Mouse (Mus musculus): ENCODE measurements around the gene Ccnk. TPM values are rescaled to one million over a fixed set of nuclear protein-coding genes. Genes with fewer than 3 reads are reported as not detected.

Ccnk gene
- polyA plus RNA-seq, 1 experiment from 2014 or later: 4.3 TPM

- H3K4me3 ChIP-seq (ENCODE audit: low read depth, low read length): no peak overlapping the region
- no peak overlapping the region for H3K9ac ChIP-seq (ENCODE audit: low read depth, low read length)
- H3K9me3 ChIP-seq (ENCODE audit: control insufficient read depth, low read length): no peaks in the 10 kb centered on the region
- H3K36me3 ChIP-seq (ENCODE audit: control insufficient read depth, insufficient read depth, low read length): no peaks in the 10 kb centered on the region
- no peak overlapping the region for H3K27ac ChIP-seq (ENCODE audit: low read depth, low read length)
- no peak overlapping the region for H3K4me2 ChIP-seq
- DNase-seq (ENCODE audit: low spot score) (no peak), ATAC-seq (replicated peaks; ENCODE audit: low FRiP score) (no peak)
- WGBS: 74% methylated on average over 14 of the region's 14 CpGs
- peaks cover 27% of the 10 kb centered on the region for H3K4me1 ChIP-seq (replicated peaks; ENCODE audit: control insufficient read depth, insufficient read depth, low read length)
- H3K27me3 ChIP-seq (replicated peaks; ENCODE audit: control insufficient read depth, insufficient read depth, low read length): no peaks in the 10 kb centered on the region
Measured at GRCm38 (mm10) chr12:108234832-108235602, 55.6 kb downstream of the Ccnk start.

GRCm38 (mm10) chr12:108235976-108236555, 56.7 kb downstream of the Ccnk start:
- no peak overlapping the region for H3K27ac ChIP-seq (ENCODE audit: low read depth, low read length)
- ATAC-seq (replicated peaks; ENCODE audit: low FRiP score): no peak
- no peaks in the 10 kb centered on the region for H3K36me3 ChIP-seq (ENCODE audit: control insufficient read depth, insufficient read depth, low read length)
- H3K4me2 ChIP-seq: no peak overlapping the region
- no peaks in the 10 kb centered on the region for H3K9me3 ChIP-seq (ENCODE audit: control insufficient read depth, low read length)
- peaks cover 29% of the 10 kb centered on the region for H3K4me1 ChIP-seq (replicated peaks; ENCODE audit: control insufficient read depth, insufficient read depth, low read length)
- DNase-seq (ENCODE audit: low spot score): no peak
- 78% methylated on average over 18 of the region's 18 CpGs for WGBS
- H3K9ac ChIP-seq (ENCODE audit: low read depth, low read length): no peak overlapping the region
- H3K4me3 ChIP-seq (ENCODE audit: low read depth, low read length): no peak overlapping the region
- H3K27me3 ChIP-seq (replicated peaks; ENCODE audit: control insufficient read depth, insufficient read depth, low read length): no peaks in the 10 kb centered on the region

DNA sequence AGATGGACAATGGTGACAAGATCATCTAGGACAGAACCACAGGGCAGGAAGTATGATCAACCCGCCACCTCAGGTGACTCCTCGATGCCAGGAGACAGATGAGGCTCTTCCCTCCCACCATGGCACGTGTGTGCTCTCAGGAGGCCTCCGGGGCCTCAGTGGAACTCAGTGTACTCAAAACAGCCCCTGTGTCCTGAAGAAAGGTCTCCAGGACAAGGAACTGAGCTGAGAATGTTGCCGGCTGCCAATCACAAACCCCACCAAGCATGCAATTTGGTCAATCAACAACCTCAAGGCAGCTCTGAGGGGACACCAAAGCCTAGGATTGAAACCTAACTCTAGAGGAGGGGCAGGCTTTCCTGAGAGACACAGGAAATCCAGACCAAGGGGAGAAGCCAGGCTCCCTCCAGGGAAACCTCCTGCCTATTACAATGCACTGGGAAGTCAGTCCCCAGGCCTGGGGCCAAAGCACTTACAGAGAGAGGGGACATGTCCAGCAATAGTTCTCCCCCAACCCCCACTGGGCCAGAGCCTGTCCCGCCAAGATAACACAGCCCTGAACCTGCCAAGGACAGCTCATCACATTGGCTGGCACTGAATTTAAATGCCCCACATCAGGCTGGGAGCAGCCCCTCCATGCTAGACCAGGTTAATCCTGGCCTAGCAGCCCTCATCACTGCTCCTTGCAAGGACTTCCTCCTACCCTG, 58.1 kb downstream of the Ccnk start:
- Histone ChIP-seq H3K4me2 (no peak overlapping the region), H3K27ac (ENCODE audit: low read depth, low read length) (no peak overlapping the region), H3K4me1 (replicated peaks; ENCODE audit: control insufficient read depth, insufficient read depth, low read length) (peaks cover 42% of the 10 kb centered on the region)

DNA sequence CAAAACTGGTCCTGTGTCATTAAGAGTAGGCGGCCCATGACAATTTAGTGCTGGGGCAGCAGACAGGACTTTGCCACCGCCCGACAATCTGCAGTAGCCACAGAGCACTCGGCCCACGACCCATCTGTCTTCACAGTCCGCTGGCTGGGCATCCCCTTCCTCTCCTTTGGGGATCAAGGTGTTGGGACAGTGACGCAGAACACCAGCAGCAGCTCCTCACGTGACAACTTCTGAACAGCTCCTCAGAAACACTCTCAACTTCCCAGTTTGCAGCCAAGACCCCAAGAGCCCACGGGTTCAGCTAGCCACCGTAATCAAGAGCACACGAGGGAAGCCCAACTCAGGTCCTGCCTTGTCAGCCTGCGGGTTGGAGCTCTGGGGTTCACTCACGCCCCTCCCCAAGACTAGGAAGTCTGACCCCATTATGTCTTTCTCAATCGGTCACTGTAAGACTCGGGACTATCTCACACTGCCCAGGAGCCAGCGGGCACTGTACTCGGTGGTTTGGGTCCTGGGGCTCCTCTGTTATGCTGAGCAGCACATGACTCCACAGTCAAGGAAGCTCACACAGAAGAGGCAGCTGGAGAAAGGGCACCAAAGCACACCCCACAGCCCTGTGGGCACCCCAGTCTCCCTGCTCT, 59.1 kb downstream of the Ccnk start:
- no peaks in the 10 kb centered on the region for H3K27me3 ChIP-seq (replicated peaks; ENCODE audit: control insufficient read depth, insufficient read depth, low read length)
- H3K27ac ChIP-seq (ENCODE audit: low read depth, low read length): no peak overlapping the region
- H3K36me3 ChIP-seq (ENCODE audit: control insufficient read depth, insufficient read depth, low read length): no peaks in the 10 kb centered on the region
- DNase-seq (ENCODE audit: low spot score) (no peak), ATAC-seq (replicated peaks; ENCODE audit: low FRiP score) (no peak)
- peaks cover 43% of the 10 kb centered on the region for H3K4me1 ChIP-seq (replicated peaks; ENCODE audit: control insufficient read depth, insufficient read depth, low read length)
- H3K9me3 ChIP-seq (ENCODE audit: control insufficient read depth, low read length): no peaks in the 10 kb centered on the region
- 76% methylated on average over 17 of the region's 17 CpGs for WGBS
- H3K9ac ChIP-seq (ENCODE audit: low read depth, low read length): no peak overlapping the region
- H3K4me2 ChIP-seq: no peak overlapping the region
- no peak overlapping the region for H3K4me3 ChIP-seq (ENCODE audit: low read depth, low read length)

More for the DNA sequence above, 58.1 kb downstream of the Ccnk start:
- Histone ChIP-seq H3K27me3 (replicated peaks; ENCODE audit: control insufficient read depth, insufficient read depth, low read length) (no peaks in the 10 kb centered on the region), H3K9ac (ENCODE audit: low read depth, low read length) (no peak overlapping the region), H3K36me3 (ENCODE audit: control insufficient read depth, insufficient read depth, low read length) (no peaks in the 10 kb centered on the region), H3K4me3 (ENCODE audit: low read depth, low read length) (no peak overlapping the region), H3K9me3 (ENCODE audit: control insufficient read depth, low read length) (no peaks in the 10 kb centered on the region)
- WGBS: 72% methylated on average over 6 of the region's 6 CpGs
- DNase-seq (ENCODE audit: low spot score) (no peak), ATAC-seq (replicated peaks; ENCODE audit: low FRiP score) (no peak)

DNA sequence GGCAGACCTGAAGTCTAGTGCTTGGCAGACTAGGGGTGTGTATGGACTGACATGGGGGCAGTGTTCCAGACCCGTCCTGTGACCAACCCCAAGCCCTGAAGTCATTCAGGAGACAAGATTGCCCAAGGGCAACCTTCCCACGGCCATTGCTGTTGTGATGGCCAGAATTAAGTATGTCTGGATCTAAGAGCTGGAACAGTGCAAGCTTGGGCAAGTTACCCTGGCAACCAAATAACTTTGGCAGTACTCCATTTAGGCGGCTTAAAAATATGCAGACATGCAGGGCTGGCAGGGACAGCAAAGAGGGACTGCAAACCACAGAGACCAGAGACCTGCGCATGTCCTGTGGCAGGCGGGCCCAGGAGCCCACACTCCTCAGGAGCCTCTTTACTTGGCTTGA, 60.1 kb downstream of the Ccnk start:
- Histone ChIP-seq H3K4me1 (replicated peaks; ENCODE audit: control insufficient read depth, insufficient read depth, low read length) (peaks cover 52% of the 10 kb centered on the region), H3K36me3 (ENCODE audit: control insufficient read depth, insufficient read depth, low read length) (no peaks in the 10 kb centered on the region), H3K4me3 (ENCODE audit: low read depth, low read length) (no peak overlapping the region), H3K9ac (ENCODE audit: low read depth, low read length) (no peak overlapping the region), H3K27ac (ENCODE audit: low read depth, low read length) (no peak overlapping the region), H3K9me3 (ENCODE audit: control insufficient read depth, low read length) (no peaks in the 10 kb centered on the region), H3K4me2 (no peak overlapping the region), H3K27me3 (replicated peaks; ENCODE audit: control insufficient read depth, insufficient read depth, low read length) (no peaks in the 10 kb centered on the region)
- ATAC-seq (replicated peaks; ENCODE audit: low FRiP score): no peak
- 77% methylated on average over 5 of the region's 5 CpGs for WGBS
- no peak for DNase-seq (ENCODE audit: low spot score)

GRCm38 (mm10) chr12:108240401-108240890, 61.1 kb downstream of the Ccnk start:
- peaks cover 60% of the 10 kb centered on the region for H3K4me1 ChIP-seq (replicated peaks; ENCODE audit: control insufficient read depth, insufficient read depth, low read length)
- DNase-seq (ENCODE audit: low spot score) (no peak), ATAC-seq (replicated peaks; ENCODE audit: low FRiP score) (no peak)
- H3K36me3 ChIP-seq (ENCODE audit: control insufficient read depth, insufficient read depth, low read length): no peaks in the 10 kb centered on the region
- H3K9me3 ChIP-seq (ENCODE audit: control insufficient read depth, low read length): no peaks in the 10 kb centered on the region
- no peak overlapping the region for H3K4me2 ChIP-seq
- 80% methylated on average over 13 of the region's 13 CpGs for WGBS
- no peaks in the 10 kb centered on the region for H3K27me3 ChIP-seq (replicated peaks; ENCODE audit: control insufficient read depth, insufficient read depth, low read length)
- no peak overlapping the region for H3K4me3 ChIP-seq (ENCODE audit: low read depth, low read length)
- H3K27ac ChIP-seq (ENCODE audit: low read depth, low read length): no peak overlapping the region
- no peak overlapping the region for H3K9ac ChIP-seq (ENCODE audit: low read depth, low read length)

GRCm38 (mm10) chr12:108240953-108241588, 61.7 kb downstream of the Ccnk start:
- WGBS: 49% methylated on average over 21 of the region's 21 CpGs
- H3K27me3 ChIP-seq (replicated peaks; ENCODE audit: control insufficient read depth, insufficient read depth, low read length): no peaks in the 10 kb centered on the region
- DNase-seq (ENCODE audit: low spot score) (no peak), ATAC-seq (replicated peaks; ENCODE audit: low FRiP score) (0 out of 2 replicates have a peak, but pooled peaks have one; percentile 32)
- H3K36me3 ChIP-seq (ENCODE audit: control insufficient read depth, insufficient read depth, low read length): no peaks in the 10 kb centered on the region
- peaks cover 66% of the 10 kb centered on the region for H3K4me1 ChIP-seq (replicated peaks; ENCODE audit: control insufficient read depth, insufficient read depth, low read length)
- no peak overlapping the region for H3K9ac ChIP-seq (ENCODE audit: low read depth, low read length)
- no peak overlapping the region for H3K27ac ChIP-seq (ENCODE audit: low read depth, low read length)
- H3K4me3 ChIP-seq (ENCODE audit: low read depth, low read length): no peak overlapping the region
- H3K4me2 ChIP-seq: no peak overlapping the region
- H3K9me3 ChIP-seq (ENCODE audit: control insufficient read depth, low read length): no peaks in the 10 kb centered on the region

- ATAC-seq (replicated peaks; ENCODE audit: low FRiP score) (no peak), DNase-seq (ENCODE audit: low spot score) (no peak)
- no peak overlapping the region for H3K9ac ChIP-seq (ENCODE audit: low read depth, low read length)
- 54% methylated on average over 6 of the region's 6 CpGs for WGBS
- peaks cover 66% of the 10 kb centered on the region for H3K4me1 ChIP-seq (replicated peaks; ENCODE audit: control insufficient read depth, insufficient read depth, low read length)
- H3K27me3 ChIP-seq (replicated peaks; ENCODE audit: control insufficient read depth, insufficient read depth, low read length): no peaks in the 10 kb centered on the region
- no peak overlapping the region for H3K4me3 ChIP-seq (ENCODE audit: low read depth, low read length)
- H3K4me2 ChIP-seq: no peak overlapping the region
- H3K36me3 ChIP-seq (ENCODE audit: control insufficient read depth, insufficient read depth, low read length): no peaks in the 10 kb centered on the region
- no peak overlapping the region for H3K27ac ChIP-seq (ENCODE audit: low read depth, low read length)
- H3K9me3 ChIP-seq (ENCODE audit: control insufficient read depth, low read length): no peaks in the 10 kb centered on the region
Measured at GRCm38 (mm10) chr12:108241626-108242025, 62.2 kb downstream of the Ccnk start.
